Mouse (Mus musculus): ENCODE results near the gene Nat8f1. TPM values are rescaled to one million over a fixed set of nuclear protein-coding genes. Genes with fewer than 3 reads are reported as not detected.
A peak's percentile ranks its signal among the peaks of the same experiment; 100 is the strongest.
"Not testable (repeated sequence)": the region's sequence is repeated elsewhere in the genome, so short reads cannot be mapped to it uniquely, and the experiment has no call there.

The Nat8f1 gene
- total RNA-seq, 2 experiments from 2014 or later = 24.8 to 28.5 TPM

DNA sequence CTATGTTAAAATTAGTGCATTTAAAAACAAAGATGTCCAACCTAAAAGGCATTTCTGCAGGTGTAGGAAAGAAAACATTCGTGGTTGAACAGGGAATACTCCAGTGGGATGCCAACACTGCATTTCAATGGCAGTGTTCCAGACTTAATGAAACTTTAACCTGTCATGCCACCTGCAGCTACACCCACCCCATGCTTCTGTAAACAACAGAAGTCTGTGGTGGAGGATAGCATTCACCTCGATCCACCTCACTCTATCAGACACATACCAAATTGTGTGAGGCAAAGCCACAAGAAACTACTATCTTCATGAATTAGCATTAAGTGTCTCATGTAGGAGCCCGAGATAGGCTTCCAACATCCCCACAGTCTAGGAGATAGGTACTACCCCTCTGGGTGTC lies 7.1 kb downstream of the Nat8f1 start:
- no peak for DNase-seq (ENCODE audit: low spot score in 2 of 2)

DNA sequence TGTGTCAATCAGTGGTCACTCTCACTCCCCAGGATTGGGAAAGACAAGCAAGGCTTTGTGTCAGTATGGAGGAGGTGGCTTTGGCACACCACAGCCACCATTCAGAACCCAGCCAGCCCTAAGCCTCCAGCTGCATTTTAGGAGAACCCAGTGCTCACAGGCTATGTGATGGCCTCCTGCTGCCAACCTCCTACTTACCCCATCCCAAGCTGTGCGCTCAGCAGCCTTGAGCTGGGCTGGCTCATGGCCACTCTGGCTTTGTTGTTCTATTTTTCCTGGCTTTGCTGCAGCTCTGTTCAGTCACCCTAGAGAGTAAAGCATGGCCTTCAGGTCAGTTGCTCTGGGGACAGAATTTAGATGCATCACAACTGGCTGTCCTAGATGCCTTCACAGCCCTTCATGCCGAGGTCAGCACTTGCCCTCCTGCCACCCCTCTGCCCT lies 8.6 kb downstream of the Nat8f1 start:
- peak; percentile 69 to 77 for DNase-seq (ENCODE audit: low spot score in 2 of 2)

GRCm38 (mm10) chr6:85904642-85905061 lies 10.8 kb downstream of the Nat8f1 start, which contains the start of gene Nat8f4:
Nat8f4 (minus strand) TSS chr6:85904884.
- DNase-seq (ENCODE audit: low spot score in 2 of 2) = peak; percentile 72 to 89

DNA sequence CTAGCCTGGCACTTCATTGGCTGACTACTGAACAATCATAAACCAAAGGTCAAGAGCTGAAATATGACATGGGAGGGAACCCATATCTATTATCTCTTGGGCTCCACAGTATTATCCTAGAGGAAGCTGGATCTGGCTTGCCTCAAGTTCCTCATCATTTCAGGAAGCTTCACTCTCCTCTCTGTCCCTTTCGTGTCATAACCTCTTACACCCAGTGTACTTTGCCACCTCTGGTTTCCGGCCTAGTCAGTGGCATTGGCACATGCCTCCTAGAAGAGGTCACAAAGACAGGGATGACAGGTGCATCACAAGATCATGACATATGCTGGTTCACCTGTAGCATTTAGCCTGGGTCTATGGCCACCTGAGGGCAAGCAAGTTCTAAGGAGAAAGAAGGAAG lies 13.2 kb downstream of the Nat8f1 start:
- no peak for DNase-seq (ENCODE audit: low spot score in 2 of 2)

- DNase-seq (ENCODE audit: low spot score in 2 of 2) = peak in 1 of 2 experiments; percentile 42
Observed at GRCm38 (mm10) chr6:85898596-85899475, 16.7 kb downstream of the Nat8f1 start.

GRCm38 (mm10) chr6:85895061-85895648 lies 20.3 kb downstream of the Nat8f1 start:
- DNase-seq (ENCODE audit: low spot score in 2 of 2) = peak in 1 of 2 experiments; percentile 38

DNA sequence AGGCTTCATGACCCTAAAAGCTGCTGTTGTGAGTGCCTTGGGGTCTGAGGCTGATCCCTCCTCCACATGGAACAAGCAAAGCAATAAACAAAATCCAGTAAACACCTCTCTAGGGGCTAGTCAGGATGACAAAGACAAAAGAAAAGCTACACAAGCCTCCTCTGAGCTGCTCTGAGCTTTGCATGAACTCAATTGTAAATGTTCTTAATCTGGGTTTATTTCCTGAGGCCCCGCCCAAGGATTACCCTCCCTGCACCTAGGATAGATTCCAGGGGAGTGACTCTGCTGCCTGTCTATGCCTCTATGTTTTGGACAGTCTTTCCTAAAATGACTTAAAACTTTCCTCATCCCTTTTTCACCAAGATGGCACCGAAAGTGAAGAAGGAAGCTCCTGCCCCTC lies 26.5 kb downstream of the Nat8f1 start:
- no peak for DNase-seq (ENCODE audit: low spot score in 2 of 2)

DNA sequence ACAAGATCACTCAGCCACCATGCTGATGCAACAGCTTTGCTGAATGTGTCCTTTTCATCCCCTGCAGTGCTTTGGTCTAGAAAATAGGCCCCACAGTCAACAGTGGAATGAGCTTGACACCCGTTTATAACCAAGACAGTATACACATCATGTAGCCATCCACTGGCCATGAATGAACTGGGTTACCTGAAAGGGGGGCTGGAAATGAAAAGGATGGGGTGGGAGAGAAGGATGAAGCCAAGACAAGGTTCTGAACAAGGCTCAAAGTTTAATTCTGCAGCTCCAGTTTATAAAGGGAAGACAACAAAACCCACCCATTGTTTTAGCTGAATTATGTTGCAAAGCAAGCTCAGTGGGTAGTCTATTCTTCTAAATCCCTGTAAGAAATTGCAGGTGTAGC lies 31.2 kb downstream of the Nat8f1 start:
- DNase-seq (ENCODE audit: low spot score in 2 of 2) = no peak

- DNase-seq (ENCODE audit: low spot score in 2 of 2) = not testable (repeated sequence)
Observed at GRCm38 (mm10) chr6:85883246-85883645, 32.2 kb downstream of the Nat8f1 start.

- not testable (repeated sequence) for DNase-seq (ENCODE audit: low spot score in 2 of 2)
Observed at GRCm38 (mm10) chr6:85869006-85869405, 46.5 kb downstream of the Nat8f1 start, which contains the start of gene Nat8f2. Nat8f2 (minus strand) TSS chr6:85869158.

GRCm38 (mm10) chr6:85867726-85868690 lies 47.5 kb downstream of the Nat8f1 start:
- no peak for DNase-seq (ENCODE audit: low spot score in 2 of 2)

- DNase-seq (ENCODE audit: low spot score in 2 of 2) = not testable (repeated sequence)
Observed at GRCm38 (mm10) chr6:85866995-85867394, 48.5 kb downstream of the Nat8f1 start.

- DNase-seq (ENCODE audit: low spot score in 2 of 2) = not testable (repeated sequence)
Observed at GRCm38 (mm10) chr6:85866166-85866565, 49.3 kb downstream of the Nat8f1 start.

- peak in 1 of 2 experiments; percentile 40 for DNase-seq (ENCODE audit: low spot score in 2 of 2)
Observed at GRCm38 (mm10) chr6:85864900-85865639, 50.4 kb downstream of the Nat8f1 start.

DNA sequence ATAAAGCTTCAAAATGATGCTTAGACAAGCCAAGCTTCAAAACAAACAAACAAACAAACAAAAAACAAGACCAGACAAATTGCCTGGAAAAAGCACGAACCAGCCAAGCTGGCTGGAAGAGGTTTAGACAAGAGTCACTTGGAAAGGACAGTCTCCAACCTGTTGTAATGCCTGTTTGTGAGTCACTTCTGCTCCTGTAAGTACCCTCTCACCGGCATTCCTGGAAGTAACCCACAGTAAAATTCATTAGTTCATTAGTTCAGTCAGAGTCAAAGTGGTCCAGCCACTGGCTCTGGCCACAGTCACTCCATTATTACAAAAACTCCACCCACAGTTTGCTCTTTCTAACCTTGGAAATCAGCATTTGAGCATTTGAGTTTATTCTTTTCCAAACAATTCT lies 51.6 kb downstream of the Nat8f1 start:
- no peak for DNase-seq (ENCODE audit: low spot score in 2 of 2)

- DNase-seq (ENCODE audit: low spot score in 2 of 2) = no peak
Observed at GRCm38 (mm10) chr6:85863136-85863535, 52.4 kb downstream of the Nat8f1 start.

DNA sequence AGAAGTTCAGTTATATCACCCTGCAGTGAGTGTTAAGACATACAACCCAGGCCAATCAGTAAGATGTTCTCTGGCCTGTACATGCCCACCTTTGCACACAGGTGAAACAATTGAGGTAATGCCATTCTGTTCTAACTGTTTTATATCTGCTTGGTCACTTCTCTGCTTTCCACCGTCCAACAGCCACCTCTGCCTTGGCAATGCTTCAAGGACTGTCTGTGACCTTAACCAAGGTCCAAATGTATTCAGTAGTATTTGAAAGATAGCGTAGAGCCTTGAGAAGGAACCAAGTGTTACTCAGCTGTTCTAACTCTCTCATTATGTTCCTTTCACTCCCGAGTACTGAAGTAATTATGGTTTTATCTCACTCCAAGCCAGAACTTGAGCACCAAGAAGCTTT lies 52.9 kb downstream of the Nat8f1 start:
- no peak for DNase-seq (ENCODE audit: low spot score in 2 of 2)

- DNase-seq (ENCODE audit: low spot score in 2 of 2) = no peak
Observed at GRCm38 (mm10) chr6:85861247-85861646, 54.2 kb downstream of the Nat8f1 start.

Measured in layer of hippocampus, adult 18-20 months (tissue).